Mouse (Mus musculus): ENCODE data around the gene Pxmp4. TPM values are rescaled to one million over a fixed set of nuclear protein-coding genes. Genes with fewer than 3 reads are reported as not detected.

Pxmp4 gene
- polyA plus RNA-seq, 1 experiment from 2014 or later, result 44.9 TPM

DNA sequence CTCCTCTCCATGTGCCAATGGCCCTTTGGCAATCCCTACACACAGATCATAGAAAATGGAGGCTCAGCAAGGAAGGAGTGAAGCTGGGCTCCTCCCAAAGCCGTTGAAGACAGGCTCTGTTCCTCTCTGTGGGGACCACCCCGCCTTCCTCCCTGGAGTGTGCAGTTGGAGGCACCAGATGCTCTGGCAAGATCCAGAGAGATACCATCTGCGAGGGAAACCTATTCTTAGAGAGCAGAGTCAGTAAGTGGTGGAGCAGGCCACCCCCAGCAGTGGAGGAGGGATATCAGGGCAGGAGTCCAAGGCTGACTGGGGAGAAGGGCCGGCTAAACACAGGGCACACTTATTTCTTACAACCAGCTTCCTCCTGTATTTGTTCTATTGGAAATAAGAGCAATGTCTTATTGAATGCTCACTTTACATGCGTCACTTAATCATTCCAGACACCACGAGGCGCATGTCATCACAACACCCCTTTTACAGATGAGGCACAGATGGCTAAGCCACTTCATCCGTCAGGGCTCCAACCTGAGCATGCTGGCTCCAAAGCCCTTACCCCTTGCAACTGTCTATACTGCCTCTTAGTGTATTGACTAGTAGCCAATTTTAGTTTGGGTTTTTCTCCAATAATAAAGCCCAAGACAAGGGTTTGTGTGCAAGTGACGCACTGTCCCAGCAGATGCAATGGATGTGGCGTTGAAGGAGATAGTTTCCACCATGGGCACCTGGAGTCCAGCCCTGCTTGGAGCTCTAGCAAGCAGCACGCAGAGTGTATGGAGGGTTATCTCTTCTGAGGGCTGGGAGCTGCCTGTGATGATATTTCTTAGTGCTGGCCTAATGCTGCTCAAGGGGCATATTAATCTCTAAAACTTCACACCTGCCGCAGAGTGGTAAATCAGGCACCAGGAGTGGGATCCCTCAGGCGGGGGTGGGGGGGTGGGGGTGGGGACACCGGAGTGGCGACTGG lies 19.3 kb downstream of the Pxmp4 start:
- no peaks in the 10 kb centered on the region for H3K27me3 ChIP-seq (ENCODE audit: control insufficient read depth, insufficient read depth, low read depth, low read length)
- ATAC-seq (ENCODE audit: low read depth), result peak; percentile 35
- no peaks in the 10 kb centered on the region for H3K9me3 ChIP-seq (replicated peaks; ENCODE audit: control insufficient read depth, low read length)
- no peak overlapping the region for H3K4me2 ChIP-seq (ENCODE audit: low read depth, low read length)
- no peak overlapping the region for H3K9ac ChIP-seq (ENCODE audit: low read depth, low read length)
- peaks cover 14% of the 10 kb centered on the region for H3K36me3 ChIP-seq (ENCODE audit: control insufficient read depth, insufficient read depth)
- H3K4me3 ChIP-seq (ENCODE audit: low read depth, low read length), result no peak overlapping the region
- 40% methylated on average over 15 of the region's 15 CpGs for WGBS (ENCODE audit: insufficient replicate concordance)
- no peak overlapping the region for H3K27ac ChIP-seq (ENCODE audit: low read length)
- H3K4me1 ChIP-seq (ENCODE audit: control insufficient read depth, low read depth, low read length), result peaks cover 12% of the 10 kb centered on the region

GRCm38 (mm10) chr2:154581421-154581820 lies 22.1 kb downstream of the Pxmp4 start:
- no peak overlapping the region for H3K4me3 ChIP-seq (ENCODE audit: low read depth, low read length)
- WGBS (ENCODE audit: insufficient replicate concordance), result 89% methylated on average over 1 of the region's 1 CpGs
- no peaks in the 10 kb centered on the region for H3K36me3 ChIP-seq (ENCODE audit: control insufficient read depth, insufficient read depth)

GRCm38 (mm10) chr2:154580586-154580985 lies 22.9 kb downstream of the Pxmp4 start:
- H3K4me1 ChIP-seq (ENCODE audit: control insufficient read depth, low read depth, low read length), result peaks cover 12% of the 10 kb centered on the region
- no peak overlapping the region for H3K9ac ChIP-seq (ENCODE audit: low read depth, low read length)
- 81% methylated on average over 8 of the region's 8 CpGs for WGBS (ENCODE audit: insufficient replicate concordance)
- H3K36me3 ChIP-seq (ENCODE audit: control insufficient read depth, insufficient read depth), result no peaks in the 10 kb centered on the region
- no peaks in the 10 kb centered on the region for H3K27me3 ChIP-seq (ENCODE audit: control insufficient read depth, insufficient read depth, low read depth, low read length)
- H3K4me2 ChIP-seq (ENCODE audit: low read depth, low read length), result no peak overlapping the region
- H3K4me3 ChIP-seq (ENCODE audit: low read depth, low read length), result no peak overlapping the region
- H3K9me3 ChIP-seq (replicated peaks; ENCODE audit: control insufficient read depth, low read length), result no peaks in the 10 kb centered on the region
- no peak for ATAC-seq (ENCODE audit: low read depth)
- H3K27ac ChIP-seq (ENCODE audit: low read length), result no peak overlapping the region

More at GRCm38 (mm10) chr2:154581421-154581820, 22.1 kb downstream of the Pxmp4 start:
- ATAC-seq (ENCODE audit: low read depth), result no peak
- H3K4me2 ChIP-seq (ENCODE audit: low read depth, low read length), result no peak overlapping the region
- H3K27ac ChIP-seq (ENCODE audit: low read length), result no peak overlapping the region
- no peaks in the 10 kb centered on the region for H3K27me3 ChIP-seq (ENCODE audit: control insufficient read depth, insufficient read depth, low read depth, low read length)
- H3K9me3 ChIP-seq (replicated peaks; ENCODE audit: control insufficient read depth, low read length), result no peaks in the 10 kb centered on the region
- peaks cover 12% of the 10 kb centered on the region for H3K4me1 ChIP-seq (ENCODE audit: control insufficient read depth, low read depth, low read length)
- no peak overlapping the region for H3K9ac ChIP-seq (ENCODE audit: low read depth, low read length)

- H3K4me3 ChIP-seq (ENCODE audit: low read depth, low read length), result no peak overlapping the region
- no peaks in the 10 kb centered on the region for H3K27me3 ChIP-seq (ENCODE audit: control insufficient read depth, insufficient read depth, low read depth, low read length)
- no peak overlapping the region for H3K4me2 ChIP-seq (ENCODE audit: low read depth, low read length)
- WGBS (ENCODE audit: insufficient replicate concordance), result 82% methylated on average over 6 of the region's 6 CpGs
- ATAC-seq (ENCODE audit: low read depth), result no peak
- no peak overlapping the region for H3K27ac ChIP-seq (ENCODE audit: low read length)
- no peaks in the 10 kb centered on the region for H3K36me3 ChIP-seq (ENCODE audit: control insufficient read depth, insufficient read depth)
- no peak overlapping the region for H3K9ac ChIP-seq (ENCODE audit: low read depth, low read length)
- no peaks in the 10 kb centered on the region for H3K4me1 ChIP-seq (ENCODE audit: control insufficient read depth, low read depth, low read length)
- H3K9me3 ChIP-seq (replicated peaks; ENCODE audit: control insufficient read depth, low read length), result no peaks in the 10 kb centered on the region
Measured at GRCm38 (mm10) chr2:154577744-154578067, 25.8 kb downstream of the Pxmp4 start.

DNA sequence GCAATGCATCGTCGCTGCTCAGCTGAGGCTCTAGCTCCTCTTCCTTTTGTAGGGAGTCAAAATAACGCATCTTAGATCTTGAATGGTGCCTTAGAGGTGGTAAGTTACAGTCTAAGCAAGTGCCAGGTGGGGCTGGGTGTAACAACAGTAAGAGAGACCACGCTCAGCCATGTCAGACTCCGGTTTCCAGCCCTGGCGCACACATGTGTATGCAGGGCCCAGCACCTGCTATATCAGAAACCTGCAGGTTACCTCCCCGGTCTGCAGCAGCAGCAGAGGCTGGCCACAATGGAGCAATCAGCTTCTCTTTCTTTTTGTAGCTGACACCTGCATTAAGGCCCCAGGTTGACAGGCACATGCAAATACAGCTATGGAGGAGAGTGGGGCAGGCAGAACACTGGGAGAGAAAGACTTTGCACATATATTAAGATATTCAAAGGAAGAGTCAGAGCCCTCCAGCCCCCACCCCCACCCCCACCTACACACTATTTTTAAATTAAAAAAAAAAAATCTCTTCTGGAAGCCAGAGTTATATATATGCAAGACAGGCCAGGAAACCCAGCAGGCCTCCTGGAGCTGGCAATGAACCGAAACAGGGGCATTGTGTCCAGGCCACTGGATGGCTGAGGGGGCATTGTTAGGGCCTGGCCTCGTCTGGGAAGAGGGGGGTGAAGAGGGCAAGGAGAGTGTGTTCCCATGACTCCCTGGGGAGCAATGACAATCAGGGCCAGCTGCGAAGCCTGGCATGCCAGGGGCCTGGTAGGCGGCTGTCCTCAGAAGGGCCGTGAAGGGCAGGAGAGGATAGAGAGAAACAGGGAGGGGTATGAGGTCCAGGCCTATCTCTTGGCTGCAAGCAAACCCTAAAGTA lies 26.4 kb downstream of the Pxmp4 start:
- H3K9me3 ChIP-seq (replicated peaks; ENCODE audit: control insufficient read depth, low read length), result no peaks in the 10 kb centered on the region
- ATAC-seq (ENCODE audit: low read depth), result no peak
- no peaks in the 10 kb centered on the region for H3K36me3 ChIP-seq (ENCODE audit: control insufficient read depth, insufficient read depth)
- H3K27ac ChIP-seq (ENCODE audit: low read length), result no peak overlapping the region
- H3K4me2 ChIP-seq (ENCODE audit: low read depth, low read length), result no peak overlapping the region
- H3K4me3 ChIP-seq (ENCODE audit: low read depth, low read length), result no peak overlapping the region
- no peaks in the 10 kb centered on the region for H3K27me3 ChIP-seq (ENCODE audit: control insufficient read depth, insufficient read depth, low read depth, low read length)
- H3K9ac ChIP-seq (ENCODE audit: low read depth, low read length), result no peak overlapping the region
- WGBS (ENCODE audit: insufficient replicate concordance), result 62% methylated on average over 12 of the region's 12 CpGs
- no peaks in the 10 kb centered on the region for H3K4me1 ChIP-seq (ENCODE audit: control insufficient read depth, low read depth, low read length)

GRCm38 (mm10) chr2:154574271-154574670 lies 29.2 kb downstream of the Pxmp4 start:
- Histone ChIP-seq H3K36me3 (ENCODE audit: control insufficient read depth, insufficient read depth) (no peaks in the 10 kb centered on the region), H3K4me1 (ENCODE audit: control insufficient read depth, low read depth, low read length) (peaks cover 14% of the 10 kb centered on the region), H3K9ac (ENCODE audit: low read depth, low read length) (no peak overlapping the region), H3K27ac (ENCODE audit: low read length) (peak overlapping the region; percentile 40; the same call in 1 of the 2 replicates), H3K4me2 (ENCODE audit: low read depth, low read length) (no peak overlapping the region), H3K4me3 (ENCODE audit: low read depth, low read length) (no peak overlapping the region), H3K27me3 (ENCODE audit: control insufficient read depth, insufficient read depth, low read depth, low read length) (no peaks in the 10 kb centered on the region), H3K9me3 (replicated peaks; ENCODE audit: control insufficient read depth, low read length) (no peaks in the 10 kb centered on the region)
- 52% methylated on average over 7 of the region's 7 CpGs for WGBS (ENCODE audit: insufficient replicate concordance)
- ATAC-seq (ENCODE audit: low read depth), result no peak

GRCm38 (mm10) chr2:154572996-154573395 lies 30.5 kb downstream of the Pxmp4 start:
- H3K4me1 ChIP-seq (ENCODE audit: control insufficient read depth, low read depth, low read length), result peaks cover 23% of the 10 kb centered on the region
- H3K27ac ChIP-seq (ENCODE audit: low read length), result no peak overlapping the region
- no peaks in the 10 kb centered on the region for H3K36me3 ChIP-seq (ENCODE audit: control insufficient read depth, insufficient read depth)
- no peak overlapping the region for H3K9ac ChIP-seq (ENCODE audit: low read depth, low read length)
- no peak overlapping the region for H3K4me3 ChIP-seq (ENCODE audit: low read depth, low read length)
- 78% methylated on average over 3 of the region's 3 CpGs for WGBS (ENCODE audit: insufficient replicate concordance)
- no peaks in the 10 kb centered on the region for H3K9me3 ChIP-seq (replicated peaks; ENCODE audit: control insufficient read depth, low read length)
- no peaks in the 10 kb centered on the region for H3K27me3 ChIP-seq (ENCODE audit: control insufficient read depth, insufficient read depth, low read depth, low read length)
- H3K4me2 ChIP-seq (ENCODE audit: low read depth, low read length), result no peak overlapping the region
- no peak for ATAC-seq (ENCODE audit: low read depth)

GRCm38 (mm10) chr2:154571976-154572375 lies 31.5 kb downstream of the Pxmp4 start:
- Histone ChIP-seq H3K4me3 (ENCODE audit: low read depth, low read length) (no peak overlapping the region), H3K9ac (ENCODE audit: low read depth, low read length) (no peak overlapping the region), H3K9me3 (replicated peaks; ENCODE audit: control insufficient read depth, low read length) (no peaks in the 10 kb centered on the region), H3K27ac (ENCODE audit: low read length) (no peak overlapping the region), H3K36me3 (ENCODE audit: control insufficient read depth, insufficient read depth) (no peaks in the 10 kb centered on the region), H3K4me1 (ENCODE audit: control insufficient read depth, low read depth, low read length) (peaks cover 32% of the 10 kb centered on the region), H3K27me3 (ENCODE audit: control insufficient read depth, insufficient read depth, low read depth, low read length) (no peaks in the 10 kb centered on the region), H3K4me2 (ENCODE audit: low read depth, low read length) (no peak overlapping the region)
- ATAC-seq (ENCODE audit: low read depth), result no peak
- WGBS (ENCODE audit: insufficient replicate concordance), result 66% methylated on average over 8 of the region's 8 CpGs

- 47% methylated on average over 4 of the region's 4 CpGs for WGBS (ENCODE audit: insufficient replicate concordance)
- Histone ChIP-seq H3K4me1 (ENCODE audit: control insufficient read depth, low read depth, low read length) (peaks cover 36% of the 10 kb centered on the region), H3K4me2 (ENCODE audit: low read depth, low read length) (no peak overlapping the region), H3K9ac (ENCODE audit: low read depth, low read length) (no peak overlapping the region), H3K4me3 (ENCODE audit: low read depth, low read length) (no peak overlapping the region), H3K9me3 (replicated peaks; ENCODE audit: control insufficient read depth, low read length) (no peaks in the 10 kb centered on the region), H3K36me3 (ENCODE audit: control insufficient read depth, insufficient read depth) (no peaks in the 10 kb centered on the region), H3K27ac (ENCODE audit: low read length) (no peak overlapping the region), H3K27me3 (ENCODE audit: control insufficient read depth, insufficient read depth, low read depth, low read length) (no peaks in the 10 kb centered on the region)
- no peak for ATAC-seq (ENCODE audit: low read depth)
Measured at GRCm38 (mm10) chr2:154571266-154571665, 32.2 kb downstream of the Pxmp4 start.

Data from liver, embryonic 16.5 days (tissue).